Mouse (Mus musculus) embryonic facial prominence, embryonic 12.5 days (tissue): ENCODE measurements around the gene Bbs5. TPM values are rescaled to one million over a fixed set of nuclear protein-coding genes. Genes with fewer than 3 reads are reported as not detected.

Experiments
- ATAC-seq: fragments of 200-750 bp; cut with Nextera tagmentation; 2 replicates; pipeline ENCODE4 v1.8.0; 2017; ENCODE audit not compliant: insufficient number of reproducible peaks, insufficient read depth, low FRiP score, low TSS enrichment
- H3K27ac ChIP-seq: fragments of 300-500 bp; sonication (generic); 2 replicates; pipeline ENCODE4 v1.5.1; 2016; ENCODE audit warnings: mild to moderate bottlenecking
- H3K27me3 ChIP-seq: fragments of 300-500 bp; sonication (generic); 2 replicates; pipeline ENCODE4 v1.6.1; 2016; ENCODE audit warnings: mild to moderate bottlenecking, moderate library complexity
- H3K36me3 ChIP-seq: fragments of 300-500 bp; sonication (generic); 2 replicates; pipeline ENCODE4 v1.6.1; 2016; ENCODE audit warnings: mild to moderate bottlenecking
- H3K4me1 ChIP-seq: fragments of 300-500 bp; sonication (generic); 2 replicates; pipeline ENCODE4 v1.6.1; 2016
- H3K4me2 ChIP-seq: fragments of 300-500 bp; sonication (generic); replicated peaks from 2 replicates; pipeline ENCODE4 v1.6.1; 2016; ENCODE audit warnings: mild to moderate bottlenecking, moderate library complexity
- H3K4me3 ChIP-seq: fragments of 300-500 bp; sonication (generic); 2 replicates; pipeline ENCODE4 v1.5.1; 2016; ENCODE audit warnings: mild to moderate bottlenecking
- H3K9ac ChIP-seq: fragments of 300-500 bp; sonication (generic); 2 replicates; pipeline ENCODE4 v1.6.1; 2016; ENCODE audit warnings: mild to moderate bottlenecking, moderate library complexity
- H3K9me3 ChIP-seq: fragments of 300-500 bp; sonication (generic); 2 replicates; pipeline ENCODE4 v1.6.1; 2016; ENCODE audit warnings: mild to moderate bottlenecking, moderate library complexity
- WGBS: fragments of 180-500 bp; shearing (Covaris S2); methylation state at CpG from one replicate; pipeline ENCODE4 v1.1.7; 2016; 5-methylcytosine and 5-hydroxymethylcytosine counted together
- polyA plus RNA-seq: library from polyadenylated mRNA; unstranded; fragments of >200 nt; fragmentation: Nextera tagmentation; extraction: Ambion mirVana; gene quantifications from 2 replicates; pipeline ENCODE4 v1.2.1, GENCODE M21; 2016

The Bbs5 gene
- polyA plus RNA-seq, 1 experiment from 2014 or later, result 21.6 TPM

DNA sequence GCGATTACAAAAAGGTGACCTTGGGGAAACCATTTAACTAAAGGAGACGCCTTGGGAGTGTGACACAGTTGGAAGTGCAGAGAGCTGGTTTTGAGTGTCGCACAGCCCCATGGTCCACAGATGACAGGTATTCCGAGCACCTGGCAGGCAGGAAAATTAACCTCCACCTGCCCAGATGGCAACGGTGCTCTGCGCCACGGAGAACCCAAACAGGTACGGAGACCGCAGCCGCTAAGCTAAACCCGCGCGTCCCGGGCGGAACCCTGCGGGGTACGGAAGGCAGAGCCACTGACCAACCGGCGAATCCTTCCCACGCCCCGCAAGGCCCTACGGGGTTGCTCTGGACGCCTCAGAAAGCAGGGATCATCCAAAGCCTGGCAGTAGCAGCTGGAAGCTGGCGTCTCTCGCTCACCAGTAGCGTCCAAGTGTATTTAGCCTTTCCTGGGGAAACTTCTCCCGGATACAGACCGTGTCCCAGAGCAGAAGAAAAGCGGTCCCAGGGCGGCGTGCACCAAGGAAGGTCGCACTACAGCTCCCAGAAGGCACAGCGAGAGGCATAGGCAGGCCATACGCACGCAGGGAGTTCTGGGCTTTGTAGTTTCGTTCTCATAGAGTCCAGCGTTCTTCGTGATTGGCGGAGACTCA lies 66.1 kb downstream of the Bbs5 start, which contains the start of gene Fastkd1:
TSS of gene Fastkd1 (minus strand) at position 536 of the 645 bp plus-strand sequence.
- Histone ChIP-seq H3K27me3 (no peaks in the 10 kb centered on the region), H3K4me2 (peak within 1 kb of the TSS; percentile 67), H3K4me1 (no peaks in the 10 kb centered on the region), H3K36me3 (0 out of 2 replicates have a peak, but pooled peaks cover 4% of the 10 kb centered on the region), H3K9me3 (no peaks in the 10 kb centered on the region), H3K4me3 (peak within 1 kb of the TSS; percentile 82), H3K27ac (no peak within 1 kb of the TSS), H3K9ac (peak within 1 kb of the TSS; percentile 71)
- peak; percentile 97 for ATAC-seq
- WGBS, result under 1% methylated on average over 39 of the region's 39 CpGs

GRCm38 (mm10) chr2:69713626-69714014 lies 66.6 kb downstream of the Bbs5 start:
- peak overlapping the region; percentile 82 for H3K4me3 ChIP-seq
- H3K27ac ChIP-seq, result no peak overlapping the region
- no peak overlapping the region for H3K9ac ChIP-seq
- no peak for ATAC-seq
- H3K9me3 ChIP-seq, result no peaks in the 10 kb centered on the region
- WGBS, result 34% methylated on average over 4 of the region's 4 CpGs
- peak overlapping the region; percentile 67 for H3K4me2 ChIP-seq
- 0 out of 2 replicates have a peak, but pooled peaks cover 4% of the 10 kb centered on the region for H3K36me3 ChIP-seq
- no peaks in the 10 kb centered on the region for H3K27me3 ChIP-seq
- no peaks in the 10 kb centered on the region for H3K4me1 ChIP-seq

GRCm38 (mm10) chr2:69714126-69714525 lies 67.2 kb downstream of the Bbs5 start:
- H3K4me2 ChIP-seq, result no peak overlapping the region
- no peak for ATAC-seq
- H3K27ac ChIP-seq, result no peak overlapping the region
- 81% methylated on average over 5 of the region's 5 CpGs for WGBS
- H3K9ac ChIP-seq, result no peak overlapping the region
- no peaks in the 10 kb centered on the region for H3K9me3 ChIP-seq
- no peaks in the 10 kb centered on the region for H3K27me3 ChIP-seq
- H3K36me3 ChIP-seq, result 0 out of 2 replicates have a peak, but pooled peaks cover 1% of the 10 kb centered on the region
- no peak overlapping the region for H3K4me3 ChIP-seq
- no peaks in the 10 kb centered on the region for H3K4me1 ChIP-seq

DNA sequence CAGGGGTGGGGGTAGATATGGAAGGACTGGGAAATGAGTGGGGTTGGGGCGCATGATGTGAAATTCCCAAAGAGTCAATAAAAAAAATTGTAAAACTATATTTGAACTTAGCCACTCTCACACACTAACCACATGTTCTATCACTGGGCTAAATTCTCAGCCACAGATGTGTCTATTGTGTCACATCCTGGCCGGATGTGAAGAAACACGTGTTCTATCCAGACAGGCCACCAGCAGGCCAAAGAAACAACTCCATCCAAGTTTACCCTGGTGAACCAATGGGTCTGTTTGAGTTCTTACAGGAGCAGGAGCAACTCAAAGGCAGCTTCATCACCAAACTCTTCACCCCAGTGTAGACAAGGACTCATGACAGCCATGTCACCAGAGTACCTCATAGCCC lies 69.5 kb downstream of the Bbs5 start:
- H3K4me1 ChIP-seq, result no peaks in the 10 kb centered on the region
- H3K4me2 ChIP-seq, result no peak overlapping the region
- H3K9me3 ChIP-seq, result no peaks in the 10 kb centered on the region
- no peak overlapping the region for H3K27ac ChIP-seq
- H3K36me3 ChIP-seq, result no peaks in the 10 kb centered on the region
- no peak overlapping the region for H3K4me3 ChIP-seq
- 74% methylated on average over 3 of the region's 3 CpGs for WGBS
- no peak for ATAC-seq
- H3K27me3 ChIP-seq, result peaks cover 6% of the 10 kb centered on the region; the same call in 1 of the 2 replicates
- H3K9ac ChIP-seq, result no peak overlapping the region

Other genes starting within 250 kb of the Bbs5 start
- 1.0 and 1.3 TPM in 2 replicates for gene Lrp2, start 61.1 kb upstream of the Bbs5 start, polyA plus RNA-seq
- 6.4 and 7.7 TPM in 2 replicates for gene Klhl41, start 22.9 kb downstream of the Bbs5 start, polyA plus RNA-seq
- 12.7 and 13.2 TPM in 2 replicates for gene Fastkd1, start 66.3 kb downstream of the Bbs5 start, polyA plus RNA-seq
- gene Ppig, start 75.4 kb downstream of the Bbs5 start, polyA plus RNA-seq, result 172 and 185 TPM in 2 replicates
- gene Ccdc173, start 142.4 kb downstream of the Bbs5 start, polyA plus RNA-seq, result 2.2 TPM in 2 replicates
- gene Phospho2, start 142.5 kb downstream of the Bbs5 start, polyA plus RNA-seq, result 25.0 and 27.9 TPM in 2 replicates
- 35.4 and 36.1 TPM in 2 replicates for gene Klhl23, start 174.8 kb downstream of the Bbs5 start, polyA plus RNA-seq
- 339 and 371 TPM in 2 replicates for gene Ssb, start 214.4 kb downstream of the Bbs5 start, polyA plus RNA-seq
- gene Mettl5, start 238.4 kb downstream of the Bbs5 start, polyA plus RNA-seq, result 36.6 and 39.7 TPM in 2 replicates